In the genomic region with DNA sequence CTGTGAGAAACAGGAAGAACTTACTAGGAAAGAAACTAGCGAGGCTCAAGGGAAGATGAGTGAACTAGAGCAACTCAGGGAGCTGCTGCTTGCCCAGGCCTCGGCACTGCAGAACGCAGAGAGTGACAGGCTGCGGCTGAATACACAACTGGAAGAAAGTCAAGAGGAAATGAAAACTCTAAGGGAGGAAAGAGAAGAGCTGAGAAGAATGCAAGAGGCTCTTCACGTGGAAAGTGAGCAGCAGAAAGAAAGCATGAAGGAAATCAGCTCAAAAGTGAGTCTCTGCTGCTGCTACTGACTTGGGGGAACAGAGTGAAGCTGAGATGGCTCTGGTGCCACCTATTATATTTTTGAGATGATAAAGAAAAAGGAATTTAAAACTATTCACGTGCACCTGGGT, we compare ENCODE assay signal across 35 mouse cellular contexts. TPM values are rescaled to one million over a fixed set of nuclear protein-coding genes. Genes with fewer than 3 reads are reported as not detected.
"Had no signal": no experiment of that assay in that cellular context is flagged by ENCODE, and none has a peak within 500 bp of the region (broad histone marks: within the 10 kb centered on the region; RNA-seq: fewer than 3 reads in every experiment).

No protein-coding gene starts in this region.

- H3K4me1 ChIP-seq: limb, embryonic 10.5 days; limb, embryonic 12.5 days; limb, embryonic 13.5 days; limb, embryonic 15.5 days; liver, embryonic 12.5 days; liver, embryonic 13.5 days; liver, embryonic 15.5 days; lung, embryonic 15.5 days; megakaryocyte, embryonic 14.5 days; midbrain, embryonic 10.5 days; midbrain, embryonic 12.5 days; midbrain, embryonic 13.5 days; midbrain, embryonic 15.5 days; neural tube, embryonic 12.5 days had no signal

- H3K27ac ChIP-seq: limb, embryonic 10.5 days; limb, embryonic 12.5 days; limb, embryonic 13.5 days; limb, embryonic 15.5 days; liver, embryonic 12.5 days; liver, embryonic 13.5 days; liver, embryonic 14.5 days; liver, embryonic 15.5 days; lung, embryonic 15.5 days; macrophage; midbrain, embryonic 10.5 days; midbrain, embryonic 12.5 days; midbrain, embryonic 13.5 days; midbrain, embryonic 15.5 days; neural tube, embryonic 12.5 days had no signal

- DNase-seq: left cerebral cortex, postnatal 4 days; liver; liver, embryonic 13.5 days; liver, postnatal 0 days; lung, adult 18-20 months; lung, adult 2 months; lung, embryonic 14.5 days; lung, postnatal 10 days; lung, postnatal 14 days; lung, postnatal 36 days; lung, postnatal 4 days; midbrain, embryonic 14.5 days had no signal

- H3K4me2 ChIP-seq: limb, embryonic 12.5 days; limb, embryonic 13.5 days; limb, embryonic 15.5 days; liver, embryonic 11.5 days; liver, embryonic 12.5 days; liver, embryonic 13.5 days; liver, embryonic 15.5 days; lung, embryonic 14.5 days; lung, embryonic 15.5 days; midbrain, embryonic 11.5 days; midbrain, embryonic 12.5 days; midbrain, embryonic 13.5 days; midbrain, embryonic 15.5 days; neural tube, embryonic 12.5 days had no signal

- H3K27me3 ChIP-seq: limb, embryonic 12.5 days; limb, embryonic 13.5 days; limb, embryonic 15.5 days; liver, embryonic 12.5 days; liver, embryonic 13.5 days; liver, embryonic 15.5 days; lung, embryonic 15.5 days; megakaryocyte, embryonic 14.5 days; midbrain, embryonic 12.5 days; midbrain, embryonic 13.5 days; midbrain, embryonic 15.5 days; neural tube, embryonic 12.5 days had no signal

- H3K9ac ChIP-seq: limb, embryonic 12.5 days; limb, embryonic 13.5 days; limb, embryonic 15.5 days; liver, embryonic 12.5 days; liver, embryonic 13.5 days; liver, embryonic 14.5 days; liver, embryonic 15.5 days; liver, postnatal 0 days; lung, embryonic 14.5 days; lung, embryonic 15.5 days; midbrain, embryonic 12.5 days; midbrain, embryonic 13.5 days; midbrain, embryonic 15.5 days; neural tube, embryonic 12.5 days had no signal

- H3K36me3 ChIP-seq: midbrain, embryonic 15.5 days had no signal

- ATAC-seq: liver, embryonic 12.5 days; liver, postnatal 0 days; lung, postnatal 0 days; midbrain, embryonic 13.5 days; midbrain, embryonic 15.5 days; midbrain, embryonic 16.5 days had no signal

- H3K9me3 ChIP-seq: limb, embryonic 10.5 days; limb, embryonic 12.5 days; limb, embryonic 13.5 days; limb, embryonic 15.5 days; liver, embryonic 12.5 days; liver, embryonic 13.5 days; liver, embryonic 15.5 days; lung, embryonic 15.5 days; megakaryocyte, embryonic 14.5 days; midbrain, embryonic 10.5 days; midbrain, embryonic 12.5 days; midbrain, embryonic 13.5 days; midbrain, embryonic 15.5 days; neural tube, embryonic 12.5 days had no signal

- H3K4me3 ChIP-seq: limb, embryonic 10.5 days; limb, embryonic 12.5 days; limb, embryonic 13.5 days; limb, embryonic 15.5 days; liver, embryonic 12.5 days; liver, embryonic 13.5 days; liver, embryonic 15.5 days; lung, embryonic 15.5 days; megakaryocyte, embryonic 14.5 days; midbrain, embryonic 10.5 days; midbrain, embryonic 12.5 days; midbrain, embryonic 13.5 days; midbrain, embryonic 15.5 days; myocyte; neural tube, embryonic 12.5 days had no signal

RNA-seq across cellular contexts. Expression of gene Bdh2, which starts 34.2 kb away (rescaled TPM):
- total RNA-seq: megakaryocyte, adult 5-6 weeks; megakaryocyte-erythroid progenitor cell, adult 5-6 weeks; monocyte, adult 5-6 weeks had no signal
- polyA plus RNA-seq: macrophage had no signal
